Mouse (Mus musculus) small intestine, adult 2 months (tissue): ENCODE results near the gene Palm3.

Source experiments
- CTCF ChIP-seq: fragments of 200-500 bp; IDR thresholded peaks from 2 replicates; pipeline ENCODE4 v1.5.1; 2012; ENCODE audit warnings: low read depth, mild to moderate bottlenecking, control low read depth, inconsistent platforms, low read length, moderate library complexity, mixed read lengths; ENCODE audit not compliant: insufficient replicate concordance, insufficient read length; ENCODE audit errors: extremely low read depth
- POLR2A ChIP-seq: fragments of 200-500 bp; IDR thresholded peaks from 2 replicates; pipeline ENCODE4 v1.6.1; 2012; ENCODE audit warnings: low read depth, mild to moderate bottlenecking, control low read depth, inconsistent platforms, low read length, moderate library complexity

DNA sequence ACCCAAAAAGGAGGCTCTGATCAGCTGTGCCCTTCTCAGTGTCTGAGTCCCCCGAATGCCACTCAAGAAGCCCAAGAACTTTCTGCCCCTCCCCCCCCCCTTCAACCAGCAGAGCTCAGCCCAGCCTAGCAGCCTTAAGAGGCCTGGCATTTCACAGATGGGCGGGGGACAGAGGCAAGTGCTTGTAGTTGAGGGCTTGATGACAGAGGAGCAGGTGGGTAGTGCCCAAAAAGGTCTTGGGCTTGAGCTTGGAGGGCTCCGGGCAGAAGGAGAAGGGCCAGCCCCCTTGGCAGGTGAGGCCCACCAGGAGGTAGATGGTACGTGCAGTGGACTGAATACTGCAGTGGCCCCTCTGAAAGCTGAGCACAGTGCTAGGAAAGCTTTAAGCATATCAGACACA, 46.8 kb upstream of the Palm3 start:
- TF ChIP-seq POLR2A, result no peak
- no peak for TF ChIP-seq CTCF
